Mouse (Mus musculus): Measurements from ENCODE around the gene Cln5. TPM values are rescaled to one million over a fixed set of nuclear protein-coding genes. Genes with fewer than 3 reads are reported as not detected.

The Cln5 gene
- polyA plus RNA-seq, 1 experiment from 2014 or later, result 18.0 TPM

DNA sequence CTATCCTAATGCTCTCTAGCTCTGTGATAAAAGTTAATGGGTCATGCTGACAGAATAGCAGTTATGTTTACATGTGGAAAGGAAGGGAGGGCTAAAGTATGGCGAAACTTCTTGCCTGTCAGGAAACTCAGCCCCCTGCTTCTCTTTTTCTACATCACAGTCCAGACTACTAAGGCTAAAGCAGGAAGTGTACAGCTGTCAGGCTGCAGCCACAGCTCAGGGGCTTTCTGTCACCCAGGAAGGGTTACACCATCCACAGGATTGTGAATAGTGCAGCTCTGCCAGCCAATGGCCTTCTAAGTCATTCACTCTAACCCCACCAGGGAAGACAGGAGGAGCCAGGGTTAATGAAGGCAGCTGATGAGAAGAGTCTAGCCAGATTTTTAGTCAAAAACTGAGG is 11.0 kb upstream of the Cln5 start:
- peak; percentile 74 for ATAC-seq (ENCODE audit: insufficient read depth)
- 13% methylated on average over 1 of the region's 1 CpGs for WGBS (ENCODE audit: insufficient replicate concordance)
- Histone ChIP-seq H3K27ac (replicated peaks) (peak overlapping the region; percentile 48; the same call in 1 of the 2 replicates), H3K36me3 (replicated peaks) (no peaks in the 10 kb centered on the region), H3K9ac (no peak overlapping the region), H3K27me3 (no peaks in the 10 kb centered on the region), H3K4me3 (replicated peaks) (no peak overlapping the region), H3K4me2 (no peak overlapping the region), H3K4me1 (replicated peaks) (no peaks in the 10 kb centered on the region), H3K9me3 (replicated peaks) (no peaks in the 10 kb centered on the region)

GRCm38 (mm10) chr14:103059495-103059894 is 10.5 kb upstream of the Cln5 start:
- no peaks in the 10 kb centered on the region for H3K9me3 ChIP-seq (replicated peaks)
- no peaks in the 10 kb centered on the region for H3K36me3 ChIP-seq (replicated peaks)
- no peaks in the 10 kb centered on the region for H3K27me3 ChIP-seq
- no peak overlapping the region for H3K9ac ChIP-seq
- 66% methylated on average over 10 of the region's 10 CpGs for WGBS (ENCODE audit: insufficient replicate concordance)
- ATAC-seq (ENCODE audit: insufficient read depth), result peak; percentile 11; the same call in 1 of the 2 replicates
- H3K4me1 ChIP-seq (replicated peaks), result no peaks in the 10 kb centered on the region
- no peak overlapping the region for H3K4me3 ChIP-seq (replicated peaks)
- no peak overlapping the region for H3K27ac ChIP-seq (replicated peaks)
- no peak overlapping the region for H3K4me2 ChIP-seq

GRCm38 (mm10) chr14:103065294-103066167 is 4.5 kb upstream of the Cln5 start:
- H3K4me2 ChIP-seq, result no peak overlapping the region; the same call in 1 of the 2 replicates
- no peak overlapping the region for H3K4me3 ChIP-seq (replicated peaks)
- H3K9ac ChIP-seq, result no peak overlapping the region
- no peaks in the 10 kb centered on the region for H3K36me3 ChIP-seq (replicated peaks)
- no peaks in the 10 kb centered on the region for H3K9me3 ChIP-seq (replicated peaks)
- H3K27ac ChIP-seq (replicated peaks), result no peak overlapping the region
- no peaks in the 10 kb centered on the region for H3K27me3 ChIP-seq
- 11% methylated on average over 10 of the region's 10 CpGs for WGBS (ENCODE audit: insufficient replicate concordance)
- H3K4me1 ChIP-seq (replicated peaks), result peaks cover 12% of the 10 kb centered on the region
- no peak for ATAC-seq (ENCODE audit: insufficient read depth)

GRCm38 (mm10) chr14:103069465-103069863 is 552 bp upstream of the Cln5 start:
- Histone ChIP-seq H3K4me3 (replicated peaks) (peak overlapping the region; percentile 81), H3K36me3 (replicated peaks) (peaks cover 28% of the 10 kb centered on the region), H3K4me2 (peak overlapping the region; percentile 91), H3K9ac (peak overlapping the region; percentile 80), H3K27me3 (no peaks in the 10 kb centered on the region), H3K9me3 (replicated peaks) (no peaks in the 10 kb centered on the region), H3K27ac (replicated peaks) (peak overlapping the region; percentile 99), H3K4me1 (replicated peaks) (peaks cover 24% of the 10 kb centered on the region)
- WGBS (ENCODE audit: insufficient replicate concordance), result 21% methylated on average over 12 of the region's 12 CpGs
- ATAC-seq (ENCODE audit: insufficient read depth), result peak; percentile 0; the same call in 1 of the 2 replicates

DNA sequence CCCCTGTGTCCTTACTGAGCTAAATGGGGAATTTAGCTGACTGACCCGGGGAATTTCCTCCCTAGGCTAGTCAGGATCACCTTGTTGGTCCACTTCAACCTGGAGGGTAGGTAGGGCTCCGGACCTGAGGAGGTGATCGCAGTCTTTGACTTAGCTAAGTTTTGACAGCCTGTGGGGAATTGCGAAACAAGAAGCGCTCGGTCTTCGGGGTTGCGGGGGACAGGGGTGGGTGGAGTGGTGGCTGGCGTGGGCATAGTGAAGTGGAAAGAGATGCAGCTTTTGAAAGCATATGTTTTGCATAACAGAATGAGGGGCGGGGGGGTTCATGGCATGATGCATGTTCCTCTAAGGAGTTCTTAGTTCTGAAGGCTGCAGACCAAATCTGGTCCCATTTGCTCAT is 774 bp downstream of the Cln5 start:
- peaks cover 41% of the 10 kb centered on the region for H3K36me3 ChIP-seq (replicated peaks)

GRCm38 (mm10) chr14:103071471-103071870 is 1.5 kb downstream of the Cln5 start:
- H3K9me3 ChIP-seq (replicated peaks), result no peaks in the 10 kb centered on the region
- H3K4me2 ChIP-seq, result peak overlapping the region; percentile 91
- WGBS (ENCODE audit: insufficient replicate concordance), result 82% methylated on average over 12 of the region's 12 CpGs
- H3K4me3 ChIP-seq (replicated peaks), result peak overlapping the region; percentile 81
- H3K36me3 ChIP-seq (replicated peaks), result peaks cover 48% of the 10 kb centered on the region
- no peak overlapping the region for H3K9ac ChIP-seq
- H3K27me3 ChIP-seq, result no peaks in the 10 kb centered on the region
- no peak for ATAC-seq (ENCODE audit: insufficient read depth)
- H3K4me1 ChIP-seq (replicated peaks), result peaks cover 25% of the 10 kb centered on the region
- no peak overlapping the region for H3K27ac ChIP-seq (replicated peaks)

More for the DNA sequence above, 774 bp downstream of the Cln5 start:
- Histone ChIP-seq H3K4me1 (replicated peaks) (peaks cover 25% of the 10 kb centered on the region), H3K9me3 (replicated peaks) (no peaks in the 10 kb centered on the region), H3K27ac (replicated peaks) (peak overlapping the region; percentile 99), H3K4me2 (peak overlapping the region; percentile 91), H3K9ac (peak overlapping the region; percentile 80), H3K27me3 (no peaks in the 10 kb centered on the region), H3K4me3 (replicated peaks) (peak overlapping the region; percentile 81)
- ATAC-seq (ENCODE audit: insufficient read depth), result 0 out of 2 replicates have a peak, but pooled peaks have one; percentile 0
- WGBS (ENCODE audit: insufficient replicate concordance), result 2% methylated on average over 10 of the region's 10 CpGs

DNA sequence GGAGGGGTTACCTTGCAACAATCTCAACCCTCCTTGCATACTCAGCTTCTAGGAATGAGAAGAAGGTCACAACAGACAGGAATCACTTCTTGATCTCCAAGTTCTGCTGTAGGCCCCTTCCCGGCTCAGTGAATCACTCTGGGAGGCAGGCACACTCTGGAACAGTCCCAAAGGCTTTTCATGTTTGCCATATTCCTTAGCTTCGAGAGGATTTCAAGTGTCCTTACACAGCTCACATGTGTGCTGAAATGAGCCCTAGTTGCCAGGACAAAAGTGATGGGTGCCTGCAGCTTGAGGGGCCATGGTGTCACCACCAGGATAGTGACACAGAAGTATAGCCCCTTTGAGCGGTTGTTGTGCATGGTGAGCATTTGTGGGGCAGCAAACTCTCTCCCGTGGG is 2.7 kb downstream of the Cln5 start:
- Histone ChIP-seq H3K27me3 (no peaks in the 10 kb centered on the region), H3K4me3 (replicated peaks) (no peak overlapping the region), H3K4me2 (no peak overlapping the region), H3K36me3 (replicated peaks) (peaks cover 59% of the 10 kb centered on the region), H3K9ac (no peak overlapping the region), H3K9me3 (replicated peaks) (no peaks in the 10 kb centered on the region), H3K4me1 (replicated peaks) (peaks cover 31% of the 10 kb centered on the region), H3K27ac (replicated peaks) (no peak overlapping the region)
- 73% methylated on average over 4 of the region's 4 CpGs for WGBS (ENCODE audit: insufficient replicate concordance)
- ATAC-seq (ENCODE audit: insufficient read depth), result no peak

- no peak overlapping the region for H3K27ac ChIP-seq (replicated peaks)
- H3K9me3 ChIP-seq (replicated peaks), result no peaks in the 10 kb centered on the region
- H3K9ac ChIP-seq, result no peak overlapping the region
- WGBS (ENCODE audit: insufficient replicate concordance), result 88% methylated on average over 8 of the region's 8 CpGs
- no peaks in the 10 kb centered on the region for H3K27me3 ChIP-seq
- ATAC-seq (ENCODE audit: insufficient read depth), result no peak
- H3K4me3 ChIP-seq (replicated peaks), result no peak overlapping the region
- H3K36me3 ChIP-seq (replicated peaks), result peaks cover 68% of the 10 kb centered on the region
- H3K4me2 ChIP-seq, result no peak overlapping the region
- peaks cover 31% of the 10 kb centered on the region for H3K4me1 ChIP-seq (replicated peaks)
These were observed 3.8 kb downstream of the Cln5 start for GRCm38 (mm10) chr14:103073825-103074224.

DNA sequence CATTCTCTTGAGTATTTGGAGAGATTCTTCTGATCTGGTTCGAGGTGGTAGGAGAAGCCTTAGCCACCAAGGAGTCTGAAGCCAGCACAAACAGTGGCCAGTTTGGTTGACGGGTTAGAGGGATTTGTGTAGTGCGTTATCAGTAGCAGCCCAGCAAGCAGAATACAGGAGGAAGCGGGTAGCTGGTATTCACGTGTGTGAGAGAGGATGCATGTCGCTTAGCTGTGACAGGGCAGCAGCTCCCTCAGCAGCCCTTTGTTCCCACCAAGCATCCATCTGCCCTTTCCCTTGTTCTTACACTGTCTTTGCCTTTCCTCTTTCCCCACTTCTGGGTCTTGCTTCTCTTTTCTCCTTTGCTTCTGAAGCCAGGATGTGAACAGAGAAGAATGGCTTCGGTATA is 5.2 kb downstream of the Cln5 start:
- no peaks in the 10 kb centered on the region for H3K27me3 ChIP-seq
- WGBS (ENCODE audit: insufficient replicate concordance), result 45% methylated on average over 7 of the region's 7 CpGs
- H3K9me3 ChIP-seq (replicated peaks), result no peaks in the 10 kb centered on the region
- no peak overlapping the region for H3K4me3 ChIP-seq (replicated peaks)
- H3K9ac ChIP-seq, result no peak overlapping the region
- H3K4me2 ChIP-seq, result no peak overlapping the region
- peaks cover 23% of the 10 kb centered on the region for H3K4me1 ChIP-seq (replicated peaks)
- peaks cover 73% of the 10 kb centered on the region for H3K36me3 ChIP-seq (replicated peaks)
- no peak for ATAC-seq (ENCODE audit: insufficient read depth)
- H3K27ac ChIP-seq (replicated peaks), result no peak overlapping the region

- WGBS (ENCODE audit: insufficient replicate concordance), result 79% methylated on average over 9 of the region's 9 CpGs
- Histone ChIP-seq H3K27me3 (no peaks in the 10 kb centered on the region), H3K4me1 (replicated peaks) (peaks cover 11% of the 10 kb centered on the region), H3K9me3 (replicated peaks) (no peaks in the 10 kb centered on the region), H3K9ac (no peak overlapping the region), H3K27ac (replicated peaks) (no peak overlapping the region), H3K4me2 (no peak overlapping the region), H3K36me3 (replicated peaks) (peaks cover 74% of the 10 kb centered on the region), H3K4me3 (replicated peaks) (no peak overlapping the region)
- no peak for ATAC-seq (ENCODE audit: insufficient read depth)
These were observed 7.4 kb downstream of the Cln5 start for GRCm38 (mm10) chr14:103077272-103078005.

All from liver, embryonic 15.5 days (tissue).